Mouse (Mus musculus) bone marrow macrophage, adult 2 months (primary cell): ENCODE results near the gene Rab3il1.

Source experiments
- CTCF ChIP-seq: IDR thresholded peaks from 2 replicates; pipeline ENCODE4 v1.5.1; 2012; ENCODE audit warnings: low read depth, mild to moderate bottlenecking, low read length, moderate library complexity
- POLR2A ChIP-seq: IDR thresholded peaks from 2 replicates; pipeline ENCODE4 v1.6.1; 2012; ENCODE audit warnings: mild to moderate bottlenecking, low read depth, low read length, borderline replicate concordance

DNA sequence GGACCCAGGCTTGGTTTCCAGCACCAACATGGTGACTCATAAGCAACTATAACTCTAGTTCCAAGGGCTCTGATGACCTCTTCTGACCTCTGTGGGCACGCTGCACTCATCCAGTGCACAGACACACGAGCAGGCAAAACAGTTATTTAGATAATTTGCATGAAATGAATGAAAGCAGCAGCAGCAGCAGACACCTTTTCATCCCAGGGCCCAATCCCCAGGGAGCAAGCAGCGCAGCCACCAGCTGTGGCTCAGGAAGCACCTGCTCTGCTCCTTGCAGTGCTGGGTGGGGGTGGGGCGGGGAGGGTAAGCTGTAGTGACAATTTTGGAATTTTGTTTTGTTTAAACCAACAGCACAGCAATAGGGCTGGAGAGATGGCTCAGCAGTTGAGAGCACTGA lies 70.4 kb downstream of the Rab3il1 start:
- no peak for TF ChIP-seq CTCF
- TF ChIP-seq POLR2A: no peak
